Comparison of ENCODE assay signal across 13 mouse cellular contexts in the genomic region with DNA sequence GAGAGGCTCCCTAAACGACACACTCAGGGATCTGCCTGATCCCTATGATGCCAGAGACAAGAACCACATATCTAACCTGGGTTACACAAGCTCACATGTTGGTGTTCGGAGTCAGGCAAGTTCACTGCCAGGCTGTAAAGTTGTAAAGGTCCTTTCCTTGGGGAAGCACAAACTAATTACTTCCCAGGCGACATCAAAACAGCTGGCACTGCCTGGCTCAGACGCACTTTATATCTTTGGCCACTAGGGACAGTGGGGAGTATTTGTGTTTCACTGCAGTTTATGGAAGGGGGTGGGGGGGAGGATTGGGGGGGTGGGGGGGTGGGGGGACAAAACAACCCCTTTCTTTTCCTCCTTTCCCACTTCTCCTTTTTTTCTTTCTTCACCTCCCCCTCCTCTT. TPM values are rescaled to one million over a fixed set of nuclear protein-coding genes. Genes with fewer than 3 reads are reported as not detected.
DNase-seq lines count a peak whose midpoint lies in the region; ATAC-seq and TF ChIP-seq lines count a peak whose summit lies in the region.
"Had no signal": no experiment of that assay in that cellular context is flagged by ENCODE, and none has a peak within 500 bp of the region (broad histone marks: within the 10 kb centered on the region; RNA-seq: fewer than 3 reads in every experiment).

No protein-coding gene starts in this region.

- no peak for ATAC-seq in liver, postnatal 0 days
- ATAC-seq in liver, embryonic 12.5 days, result no peak
- peak; percentile 18; the same call in 1 of the 2 replicates for ATAC-seq in embryonic facial prominence, embryonic 14.5 days (ENCODE audit: low read depth)
- ATAC-seq: forebrain, embryonic 15.5 days had no signal

- no peak for DNase-seq in heart, adult 2 months
- no peak for DNase-seq in heart, postnatal 25 days (ENCODE audit: low spot score)
- no peak for DNase-seq in liver, postnatal 0 days
- DNase-seq in MEL (ENCODE audit: low read depth, low spot score), result peak; percentile 17
- peak; percentile 17 for DNase-seq in embryonic facial prominence, embryonic 14.5 days (ENCODE audit: low spot score)
- no peak for DNase-seq in urinary bladder, postnatal 10 days (ENCODE audit: low spot score)
- DNase-seq in c-Kit-positive CD71-positive TER-119-positive erythroid progenitor cells, embryonic 14.5 days (ENCODE audit: low spot score), result no peak
- DNase-seq: adrenal gland, postnatal 10 days; cerebellum, postnatal 25 days; right cerebral cortex, postnatal 14 days had no signal

- H3K4me3 ChIP-seq in heart, adult 2 months, result no peak overlapping the region
- H3K4me3 ChIP-seq in liver, postnatal 0 days (ENCODE audit: low read depth, low read length), result no peak overlapping the region
- no peak overlapping the region for H3K4me3 ChIP-seq in liver, embryonic 12.5 days
- H3K4me3 ChIP-seq in MEL (ENCODE audit: control insufficient read depth in 1 of 2, insufficient read depth in 1 of 2, low read depth in 2 of 2, low read length in 2 of 2), result no peak overlapping the region
- H3K4me3 ChIP-seq in embryonic facial prominence, embryonic 14.5 days (ENCODE audit: low read depth, low read length), result no peak overlapping the region
- H3K4me3 ChIP-seq: forebrain, embryonic 15.5 days; lung, embryonic 15.5 days had no signal

- intact Hi-C loops in heart, adult 2 months (cut with DNase I), result no loop called here
- intact Hi-C loops in heart, postnatal 25 days (cut with DNase I), result no loop called here

- H3K27me3 ChIP-seq in heart, adult 2 months (ENCODE audit: control insufficient read depth, insufficient read depth, low read length), result no peaks in the 10 kb centered on the region
- H3K27me3 ChIP-seq in liver, postnatal 0 days (ENCODE audit: insufficient read depth, low read length), result no peaks in the 10 kb centered on the region
- H3K27me3 ChIP-seq in liver, embryonic 12.5 days (replicated peaks), result no peaks in the 10 kb centered on the region
- peaks cover 0 to 2% of the 10 kb centered on the region in 2 experiments; a peak in 3 of 4 replicates for H3K27me3 ChIP-seq in MEL (ENCODE audit: control insufficient read depth in 1 of 2, insufficient read depth in 2 of 2, low read length in 2 of 2)
- no peaks in the 10 kb centered on the region for H3K27me3 ChIP-seq in embryonic facial prominence, embryonic 14.5 days (replicated peaks; ENCODE audit: control insufficient read depth, insufficient read depth, low read length)
- H3K27me3 ChIP-seq: lung, embryonic 15.5 days had no signal

- peak; percentile 46 for TF ChIP-seq CTCF in heart, adult 2 months (IDR thresholded peaks at IDR 0.05)
- peak; percentile 50 for TF ChIP-seq CTCF in liver, postnatal 0 days (IDR thresholded peaks at IDR 0.05; ENCODE audit: low read depth)
- peak; percentile 23 to 26 (median 24); a peak in 3 of 6 replicates for TF ChIP-seq CTCF in MEL (IDR thresholded peaks at IDR 0.05 in 2 of 3, conservative IDR thresholded peaks at IDR 0.05 in 1 of 3; ENCODE audit: control insufficient read depth in 1 of 3, insufficient read depth in 1 of 3, low read depth in 2 of 3, low read length in 3 of 3, poor library complexity in 1 of 3, severe bottlenecking in 1 of 3)

- no peak for TF ChIP-seq RAD21 in MEL (IDR thresholded peaks at IDR 0.05; ENCODE audit: low read depth, low read length)

- no peak overlapping the region for H3K9ac ChIP-seq in heart, adult 2 months (ENCODE audit: low read depth, low read length)
- no peak overlapping the region for H3K9ac ChIP-seq in liver, postnatal 0 days (replicated peaks)
- no peak overlapping the region for H3K9ac ChIP-seq in liver, embryonic 12.5 days
- no peak overlapping the region for H3K9ac ChIP-seq in MEL (ENCODE audit: control insufficient read depth, low read depth, low read length, poor library complexity, severe bottlenecking)
- H3K9ac ChIP-seq in embryonic facial prominence, embryonic 14.5 days (ENCODE audit: low read depth, low read length), result no peak overlapping the region
- H3K9ac ChIP-seq: forebrain, embryonic 15.5 days; lung, embryonic 15.5 days had no signal

- H3K36me3 ChIP-seq in heart, adult 2 months (ENCODE audit: control insufficient read depth, insufficient read depth, low read length), result no peaks in the 10 kb centered on the region
- no peaks in the 10 kb centered on the region for H3K36me3 ChIP-seq in liver, postnatal 0 days (replicated peaks; ENCODE audit: insufficient read depth, low read length)
- no peaks in the 10 kb centered on the region for H3K36me3 ChIP-seq in liver, embryonic 12.5 days
- peaks cover 0 to 3% of the 10 kb centered on the region in 2 experiments; a peak in 2 of 4 replicates for H3K36me3 ChIP-seq in MEL (ENCODE audit: control insufficient read depth in 1 of 2, insufficient read depth in 2 of 2, low read length in 2 of 2)
- no peaks in the 10 kb centered on the region for H3K36me3 ChIP-seq in embryonic facial prominence, embryonic 14.5 days (ENCODE audit: control insufficient read depth, insufficient read depth, low read length)
- H3K36me3 ChIP-seq: forebrain, embryonic 15.5 days; lung, embryonic 15.5 days had no signal

- no peak overlapping the region for H3K27ac ChIP-seq in heart, adult 2 months
- no peak overlapping the region for H3K27ac ChIP-seq in liver, postnatal 0 days (ENCODE audit: low read depth)
- no peak overlapping the region for H3K27ac ChIP-seq in liver, embryonic 12.5 days
- H3K27ac ChIP-seq in MEL (ENCODE audit: control insufficient read depth, low read depth, low read length), result no peak overlapping the region
- no peak overlapping the region for H3K27ac ChIP-seq in embryonic facial prominence, embryonic 14.5 days (replicated peaks; ENCODE audit: low read depth, low read length)
- H3K27ac ChIP-seq: forebrain, embryonic 15.5 days; lung, embryonic 15.5 days had no signal

- no peak overlapping the region for H3K4me2 ChIP-seq in liver, postnatal 0 days (ENCODE audit: low read depth, low read length)
- H3K4me2 ChIP-seq in liver, embryonic 12.5 days, result no peak overlapping the region
- no peak overlapping the region for H3K4me2 ChIP-seq in embryonic facial prominence, embryonic 14.5 days (ENCODE audit: low read depth, low read length)
- H3K4me2 ChIP-seq: forebrain, embryonic 15.5 days; lung, embryonic 15.5 days had no signal

- no peaks in the 10 kb centered on the region for H3K79me2 ChIP-seq in heart, adult 2 months (replicated peaks; ENCODE audit: control insufficient read depth, insufficient read depth, low read length)
- no peaks in the 10 kb centered on the region for H3K79me2 ChIP-seq in MEL (ENCODE audit: control insufficient read depth, insufficient read depth, low read length, poor library complexity)

- no peaks in the 10 kb centered on the region for H3K9me3 ChIP-seq in liver, postnatal 0 days (ENCODE audit: low read length)
- no peaks in the 10 kb centered on the region for H3K9me3 ChIP-seq in liver, embryonic 12.5 days (replicated peaks)
- no peaks in the 10 kb centered on the region for H3K9me3 ChIP-seq in MEL (replicated peaks; ENCODE audit: insufficient read depth, low read length)
- no peaks in the 10 kb centered on the region for H3K9me3 ChIP-seq in embryonic facial prominence, embryonic 14.5 days (ENCODE audit: control insufficient read depth, low read length)
- H3K9me3 ChIP-seq: forebrain, embryonic 15.5 days; lung, embryonic 15.5 days had no signal

- no peak for TF ChIP-seq POLR2A in heart, adult 2 months (IDR thresholded peaks at IDR 0.05; ENCODE audit: insufficient read depth, low read depth, low read length)
- TF ChIP-seq POLR2A in MEL (IDR thresholded peaks at IDR 0.05; ENCODE audit: control insufficient read depth in 1 of 2, insufficient read depth in 1 of 2, low read depth in 1 of 2, low read length in 2 of 2, poor library complexity in 1 of 2), result no peak

- WGBS in heart, adult 2 months, result 59% methylated on average over 4 of the region's 4 CpGs
- 48% methylated on average over 4 of the region's 4 CpGs for WGBS in liver, postnatal 0 days (ENCODE audit: insufficient replicate concordance)
- 42% methylated on average over 4 of the region's 4 CpGs for WGBS in liver, embryonic 12.5 days (ENCODE audit: insufficient replicate concordance)
- 44% methylated on average over 4 of the region's 4 CpGs for WGBS in embryonic facial prominence, embryonic 14.5 days

- peaks cover 4% of the 10 kb centered on the region for H3K4me1 ChIP-seq in heart, adult 2 months (ENCODE audit: control insufficient read depth, insufficient read depth, low read length)
- H3K4me1 ChIP-seq in liver, postnatal 0 days (ENCODE audit: insufficient read depth), result 0 out of 2 replicates have a peak, but pooled peaks cover 5% of the 10 kb centered on the region
- H3K4me1 ChIP-seq in liver, embryonic 12.5 days, result peaks cover 10% of the 10 kb centered on the region
- peaks cover 0 to 3% of the 10 kb centered on the region in 2 experiments; a peak in 2 of 4 replicates for H3K4me1 ChIP-seq in MEL (ENCODE audit: control insufficient read depth in 1 of 2, insufficient read depth in 2 of 2, low read length in 2 of 2)
- peaks cover 3% of the 10 kb centered on the region; the same call in 1 of the 2 replicates for H3K4me1 ChIP-seq in embryonic facial prominence, embryonic 14.5 days (ENCODE audit: control insufficient read depth, insufficient read depth, low read length)

- no peak for TF ChIP-seq EP300 in heart, adult 2 months (IDR thresholded peaks at IDR 0.05; ENCODE audit: insufficient read depth, low read depth, low read length)
- no peak for TF ChIP-seq EP300 in liver, postnatal 0 days (IDR thresholded peaks at IDR 0.05; ENCODE audit: low read depth)
- TF ChIP-seq EP300 in MEL (IDR thresholded peaks at IDR 0.05; ENCODE audit: low read depth in 1 of 2, low read length in 2 of 2), result no peak

RNA-seq across cellular contexts. Expression of a gene that starts 54.6 kb away (rescaled TPM):
- 1 to 10 TPM; 4.4 to 5.0 TPM for total RNA-seq in heart, adult 2 months (2021)
- 3.1 and 8.1 TPM in 2 replicates for polyA plus RNA-seq in heart, adult 2 months (2012; rRNA removed)
- 1 to 10 TPM; 6.2 to 9.7 TPM for total RNA-seq in heart, postnatal 25 days (2021)
- polyA plus RNA-seq in liver, postnatal 0 days (2015; fragmentation: Nextera tagmentation; extraction: Ambion mirVana), result 1.8 and 2.2 TPM in 2 replicates
- 35.6 and 35.9 TPM in 2 replicates for polyA plus RNA-seq in liver, embryonic 12.5 days (2016; fragmentation: Nextera tagmentation; extraction: Ambion mirVana)
- not detected in 2 replicates for total RNA-seq in MEL (2012; rRNA removed)
- polyA plus RNA-seq in MEL (2012; ENCODE audit: insufficient read depth in 1 of 2, insufficient read length in 2 of 2, low read depth in 1 of 2, low replicate concordance in 2 of 2, missing spikeins in 1 of 2), result not detected
- polyA plus RNA-seq in embryonic facial prominence, embryonic 14.5 days (2014; fragmentation: Nextera tagmentation; extraction: Ambion mirVana), result 31.4 and 42.3 TPM in 2 replicates

RNA-seq across cellular contexts. Expression of a gene that starts 58.4 kb away (rescaled TPM):
- total RNA-seq in heart, adult 2 months (2021), result 100 to 1,000 TPM; 267 to 633 TPM
- 163 and 258 TPM in 2 replicates for polyA plus RNA-seq in heart, adult 2 months (2012; rRNA removed)
- 100 to 1,000 TPM; 594 to 699 TPM for total RNA-seq in heart, postnatal 25 days (2021)
- polyA plus RNA-seq in liver, postnatal 0 days (2015; fragmentation: Nextera tagmentation; extraction: Ambion mirVana), result 9.7 and 10.0 TPM in 2 replicates
- 2.0 and 2.4 TPM in 2 replicates for polyA plus RNA-seq in liver, embryonic 12.5 days (2016; fragmentation: Nextera tagmentation; extraction: Ambion mirVana)
- not detected in 2 replicates for total RNA-seq in MEL (2012; rRNA removed)
- not detected for polyA plus RNA-seq in MEL (2012; ENCODE audit: insufficient read depth in 1 of 2, insufficient read length in 2 of 2, low read depth in 1 of 2, low replicate concordance in 2 of 2, missing spikeins in 1 of 2)
- 4.2 and 5.3 TPM in 2 replicates for polyA plus RNA-seq in embryonic facial prominence, embryonic 14.5 days (2014; fragmentation: Nextera tagmentation; extraction: Ambion mirVana)

Comparison
In these comparisons a context has a peak if more than half of its experiments do, and no peak if none do; other contexts are left out.
1. DNase-seq: peak in MEL (single experiment) and embryonic facial prominence, embryonic 14.5 days (single experiment); none in heart, adult 2 months (0 of 2), heart, postnatal 25 days (single experiment), liver, postnatal 0 days (single experiment), urinary bladder, postnatal 10 days (single experiment) and c-Kit-positive CD71-positive TER-119-positive erythroid progenitor cells, embryonic 14.5 days (single experiment).
2. RNA of a gene that starts 58.4 kb away (polyA plus RNA-seq): 163 to 258 TPM in heart, adult 2 months; 9.7 to 10.0 TPM in liver, postnatal 0 days, 4.2 to 5.3 TPM in embryonic facial prominence, embryonic 14.5 days, 2.0 to 2.4 TPM in liver, embryonic 12.5 days and not detected in MEL; every median in the first group is over 10 times any median in the second.
3. Peak in every context shown above with its lines, with median percentiles within 50 percentile points of each other: CTCF ChIP-seq.